14 mouse cellular contexts compared by ENCODE assay signal in the genomic region with DNA sequence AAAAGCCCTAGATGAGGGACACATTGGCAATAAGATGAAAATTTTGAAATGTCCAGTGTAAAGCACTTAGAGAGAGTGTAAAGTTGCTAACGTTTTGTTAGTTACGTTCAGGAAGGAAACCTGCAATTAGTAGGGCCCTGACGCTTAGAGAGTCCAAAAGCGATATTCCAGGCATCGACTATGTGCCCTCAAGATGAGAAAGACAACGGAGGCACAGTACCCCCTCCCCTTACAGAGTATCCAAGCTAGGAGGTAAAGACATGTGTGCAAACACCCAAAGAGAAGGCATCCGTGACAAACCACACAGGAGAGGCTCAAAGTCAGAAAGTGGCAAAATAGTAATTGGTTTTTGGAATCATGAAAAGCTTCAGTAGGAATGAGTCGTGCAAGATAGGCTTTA. TPM values are rescaled to one million over a fixed set of nuclear protein-coding genes. Genes with fewer than 3 reads are reported as not detected.
A peak's percentile ranks its signal among the peaks of the same experiment; 100 is the strongest.
DNase-seq lines count a peak whose midpoint lies in the region; ATAC-seq lines count a peak whose summit lies in the region.
"Had no signal": no experiment of that assay in that cellular context is flagged by ENCODE, and none has a peak within 500 bp of the region (broad histone marks: within the 10 kb centered on the region; RNA-seq: fewer than 3 reads in every experiment).

No protein-coding gene starts in this region.

- no peak overlapping the region for H3K9ac ChIP-seq in embryonic facial prominence, embryonic 11.5 days (replicated peaks; ENCODE audit: low read length)
- no peak overlapping the region for H3K9ac ChIP-seq in forebrain, embryonic 12.5 days
- no peak overlapping the region for H3K9ac ChIP-seq in hindbrain, embryonic 15.5 days
- no peak overlapping the region for H3K9ac ChIP-seq in midbrain, embryonic 16.5 days (ENCODE audit: low read depth, low read length)
- H3K9ac ChIP-seq: limb, embryonic 13.5 days had no signal

- no peak overlapping the region for H3K27ac ChIP-seq in embryonic facial prominence, embryonic 11.5 days (replicated peaks; ENCODE audit: low read depth, low read length)
- H3K27ac ChIP-seq in embryonic facial prominence, embryonic 10.5 days (replicated peaks) = no peak overlapping the region
- peak overlapping the region; percentile 88 for H3K27ac ChIP-seq in forebrain, embryonic 12.5 days
- H3K27ac ChIP-seq in hindbrain, embryonic 15.5 days (replicated peaks) = peak overlapping the region; percentile 66; the same call in 1 of the 2 replicates
- H3K27ac ChIP-seq in midbrain, embryonic 16.5 days (ENCODE audit: low read length) = peak overlapping the region; percentile 71; the same call in 1 of the 2 replicates
- H3K27ac ChIP-seq: limb, embryonic 13.5 days had no signal

- H3K4me3 ChIP-seq in embryonic facial prominence, embryonic 11.5 days (ENCODE audit: low read depth, low read length) = no peak overlapping the region
- H3K4me3 ChIP-seq in embryonic facial prominence, embryonic 10.5 days = no peak overlapping the region
- H3K4me3 ChIP-seq in forebrain, embryonic 12.5 days (replicated peaks) = no peak overlapping the region
- no peak overlapping the region for H3K4me3 ChIP-seq in hindbrain, embryonic 15.5 days
- no peak overlapping the region for H3K4me3 ChIP-seq in midbrain, embryonic 16.5 days (ENCODE audit: low read depth, low read length)
- H3K4me3 ChIP-seq: limb, embryonic 13.5 days had no signal

- peak; percentile 16; the same call in 1 of the 2 replicates for ATAC-seq in embryonic facial prominence, embryonic 11.5 days (replicated peaks; ENCODE audit: insufficient number of reproducible peaks, low FRiP score, low TSS enrichment, low read depth)
- peak; percentile 63 for ATAC-seq in forebrain, embryonic 12.5 days (ENCODE audit: low FRiP score)
- ATAC-seq in hindbrain, embryonic 15.5 days (ENCODE audit: low FRiP score, low read depth) = peak; percentile 45
- ATAC-seq in midbrain, embryonic 16.5 days = peak; percentile 68

- H3K9me3 ChIP-seq in embryonic facial prominence, embryonic 11.5 days (replicated peaks; ENCODE audit: control insufficient read depth, low read length) = no peaks in the 10 kb centered on the region
- H3K9me3 ChIP-seq in embryonic facial prominence, embryonic 10.5 days = no peaks in the 10 kb centered on the region
- no peaks in the 10 kb centered on the region for H3K9me3 ChIP-seq in forebrain, embryonic 12.5 days
- no peaks in the 10 kb centered on the region for H3K9me3 ChIP-seq in hindbrain, embryonic 15.5 days
- no peaks in the 10 kb centered on the region for H3K9me3 ChIP-seq in midbrain, embryonic 16.5 days (replicated peaks; ENCODE audit: control insufficient read depth, low read length, poor library complexity, severe bottlenecking)
- H3K9me3 ChIP-seq: limb, embryonic 13.5 days had no signal

- H3K36me3 ChIP-seq in embryonic facial prominence, embryonic 11.5 days (replicated peaks; ENCODE audit: control insufficient read depth, insufficient read depth, low read depth, low read length) = no peaks in the 10 kb centered on the region
- no peaks in the 10 kb centered on the region for H3K36me3 ChIP-seq in embryonic facial prominence, embryonic 10.5 days (replicated peaks)
- no peaks in the 10 kb centered on the region for H3K36me3 ChIP-seq in forebrain, embryonic 12.5 days (replicated peaks)
- no peaks in the 10 kb centered on the region for H3K36me3 ChIP-seq in hindbrain, embryonic 15.5 days
- H3K36me3 ChIP-seq in midbrain, embryonic 16.5 days (ENCODE audit: control insufficient read depth, insufficient read depth, low read length) = no peaks in the 10 kb centered on the region
- H3K36me3 ChIP-seq: limb, embryonic 13.5 days had no signal

- 46% methylated on average over 8 of the region's 8 CpGs for WGBS in embryonic facial prominence, embryonic 11.5 days
- 58% methylated on average over 8 of the region's 8 CpGs for WGBS in embryonic facial prominence, embryonic 10.5 days
- 19% methylated on average over 8 of the region's 8 CpGs for WGBS in forebrain, embryonic 12.5 days
- 42% methylated on average over 8 of the region's 8 CpGs for WGBS in hindbrain, embryonic 15.5 days
- WGBS in midbrain, embryonic 16.5 days = 26% methylated on average over 8 of the region's 8 CpGs

- H3K27me3 ChIP-seq in embryonic facial prominence, embryonic 11.5 days (ENCODE audit: control insufficient read depth, insufficient read depth, low read length) = no peaks in the 10 kb centered on the region
- no peaks in the 10 kb centered on the region for H3K27me3 ChIP-seq in embryonic facial prominence, embryonic 10.5 days (replicated peaks; ENCODE audit: low read depth, poor library complexity, severe bottlenecking)
- H3K27me3 ChIP-seq in forebrain, embryonic 12.5 days = no peaks in the 10 kb centered on the region
- no peaks in the 10 kb centered on the region for H3K27me3 ChIP-seq in hindbrain, embryonic 15.5 days
- H3K27me3 ChIP-seq in midbrain, embryonic 16.5 days (ENCODE audit: control insufficient read depth, insufficient read depth, low read depth, low read length) = no peaks in the 10 kb centered on the region
- H3K27me3 ChIP-seq: limb, embryonic 13.5 days had no signal

- no peak overlapping the region for H3K4me2 ChIP-seq in embryonic facial prominence, embryonic 11.5 days (ENCODE audit: low read depth, low read length)
- peak overlapping the region; percentile 13; the same call in 1 of the 2 replicates for H3K4me2 ChIP-seq in forebrain, embryonic 12.5 days
- H3K4me2 ChIP-seq in hindbrain, embryonic 15.5 days = no peak overlapping the region
- no peak overlapping the region for H3K4me2 ChIP-seq in midbrain, embryonic 16.5 days (ENCODE audit: low read length)
- H3K4me2 ChIP-seq: limb, embryonic 13.5 days had no signal

- no peak for DNase-seq in embryonic facial prominence, embryonic 11.5 days (ENCODE audit: low spot score)
- no peak for DNase-seq in embryonic facial prominence, embryonic 10.5 days (ENCODE audit: low spot score)
- no peak for DNase-seq in lung, postnatal 25 days (ENCODE audit: low spot score)
- DNase-seq in right cerebral cortex, postnatal 25 days = no peak
- DNase-seq in layer of hippocampus, adult 8-10 months (ENCODE audit: low spot score in 2 of 2) = no peak
- DNase-seq: adrenal gland, postnatal 14 days; kidney, adult 18-20 months; layer of hippocampus, adult 9-11 months; lung, adult 18-20 months had no signal

- no peaks in the 10 kb centered on the region for H3K4me1 ChIP-seq in embryonic facial prominence, embryonic 11.5 days (ENCODE audit: control insufficient read depth, insufficient read depth, low read length)
- H3K4me1 ChIP-seq in embryonic facial prominence, embryonic 10.5 days = peaks cover 25% of the 10 kb centered on the region
- peaks cover 35% of the 10 kb centered on the region for H3K4me1 ChIP-seq in forebrain, embryonic 12.5 days
- peaks cover 30% of the 10 kb centered on the region for H3K4me1 ChIP-seq in hindbrain, embryonic 15.5 days (replicated peaks)
- peaks cover 10% of the 10 kb centered on the region for H3K4me1 ChIP-seq in midbrain, embryonic 16.5 days (ENCODE audit: control insufficient read depth, insufficient read depth, low read length)

RNA-seq across cellular contexts. Expression of a gene that starts 31.6 kb away (rescaled TPM):
- not detected in 2 replicates for polyA plus RNA-seq in embryonic facial prominence, embryonic 11.5 days (2014; fragmentation: Nextera tagmentation; extraction: Ambion mirVana)
- not detected in 2 replicates for polyA plus RNA-seq in embryonic facial prominence, embryonic 10.5 days (2016; fragmentation: Nextera tagmentation; extraction: Ambion mirVana)
- not detected in 2 replicates for polyA plus RNA-seq in forebrain, embryonic 12.5 days (2016; fragmentation: Nextera tagmentation; extraction: Ambion mirVana)
- not detected in 2 replicates for polyA plus RNA-seq in hindbrain, embryonic 15.5 days (2015; fragmentation: Nextera tagmentation; extraction: Ambion mirVana)
- 0.11 TPM in 1 of 2 replicates, not detected in the other for polyA plus RNA-seq in midbrain, embryonic 16.5 days (2015; fragmentation: Nextera tagmentation; extraction: Ambion mirVana)
- not detected for total RNA-seq in layer of hippocampus, adult 8-10 months (2022)
- total RNA-seq: heart, postnatal 25 days had no signal
- polyA plus RNA-seq: limb, embryonic 13.5 days had no signal

RNA-seq across cellular contexts. Expression of a gene that starts 56.4 kb away (rescaled TPM):
- 0.61 and 0.66 TPM in 2 replicates for polyA plus RNA-seq in embryonic facial prominence, embryonic 11.5 days (2014; fragmentation: Nextera tagmentation; extraction: Ambion mirVana)
- polyA plus RNA-seq in embryonic facial prominence, embryonic 10.5 days (2016; fragmentation: Nextera tagmentation; extraction: Ambion mirVana) = 0.10 and 0.11 TPM in 2 replicates
- polyA plus RNA-seq in forebrain, embryonic 12.5 days (2016; fragmentation: Nextera tagmentation; extraction: Ambion mirVana) = 0.04 and 0.14 TPM in 2 replicates
- 0.12 TPM in 2 replicates for polyA plus RNA-seq in hindbrain, embryonic 15.5 days (2015; fragmentation: Nextera tagmentation; extraction: Ambion mirVana)
- polyA plus RNA-seq in midbrain, embryonic 16.5 days (2015; fragmentation: Nextera tagmentation; extraction: Ambion mirVana) = 0.13 and 0.16 TPM in 2 replicates
- under 1 TPM; 0.18 to 0.29 (median 0.25) TPM for total RNA-seq in layer of hippocampus, adult 8-10 months (2022)
- total RNA-seq: heart, postnatal 25 days had no signal

RNA-seq across cellular contexts. Expression of a gene that starts 56.4 kb away (rescaled TPM):
- polyA plus RNA-seq in embryonic facial prominence, embryonic 11.5 days (2014; fragmentation: Nextera tagmentation; extraction: Ambion mirVana) = 63.7 and 66.3 TPM in 2 replicates
- polyA plus RNA-seq in embryonic facial prominence, embryonic 10.5 days (2016; fragmentation: Nextera tagmentation; extraction: Ambion mirVana) = 47.2 and 52.1 TPM in 2 replicates
- 51.7 and 59.1 TPM in 2 replicates for polyA plus RNA-seq in forebrain, embryonic 12.5 days (2016; fragmentation: Nextera tagmentation; extraction: Ambion mirVana)
- polyA plus RNA-seq in hindbrain, embryonic 15.5 days (2015; fragmentation: Nextera tagmentation; extraction: Ambion mirVana) = 46.4 and 49.5 TPM in 2 replicates
- 48.3 and 50.7 TPM in 2 replicates for polyA plus RNA-seq in midbrain, embryonic 16.5 days (2015; fragmentation: Nextera tagmentation; extraction: Ambion mirVana)
- 10 to 100 TPM; 31.8 to 39.8 (median 35.8) TPM for total RNA-seq in layer of hippocampus, adult 8-10 months (2022)

Comparison
In these comparisons a context has a peak if more than half of its experiments do, and no peak if none do; other contexts are left out.
1. ATAC-seq: peak in every context shown above with its lines; median percentile 68 in midbrain, embryonic 16.5 days; 63 in forebrain, embryonic 12.5 days; 45 in hindbrain, embryonic 15.5 days; 16 in embryonic facial prominence, embryonic 11.5 days.
2. H3K27ac ChIP-seq: peak in forebrain, embryonic 12.5 days (single experiment), hindbrain, embryonic 15.5 days (single experiment) and midbrain, embryonic 16.5 days (single experiment); none in embryonic facial prominence, embryonic 11.5 days (single experiment) and embryonic facial prominence, embryonic 10.5 days (single experiment).